Mouse (Mus musculus) hindbrain, embryonic 11.5 days (tissue): ENCODE measurements around the gene Fyco1. TPM values are rescaled to one million over a fixed set of nuclear protein-coding genes. Genes with fewer than 3 reads are reported as not detected.
"Not testable (repeated sequence)": the region's sequence is repeated elsewhere in the genome, so short reads cannot be mapped to it uniquely, and the experiment has no call there.

Experiments
- ATAC-seq: fragments of 200-750 bp; cut with Nextera tagmentation; 2 replicates; pipeline ENCODE4 v1.8.0; 2017; ENCODE audit warnings: mild to moderate bottlenecking, moderate TSS enrichment, moderate library complexity; ENCODE audit not compliant: low FRiP score
- DNase-seq: peaks from one replicate; pipeline ENCODE4 v3.0.0-alpha.2; 2015; ENCODE audit warnings: low spot score
- H3K27ac ChIP-seq: fragments of 300-500 bp; sonication (generic); 2 replicates; pipeline ENCODE4 v1.5.1; 2014; ENCODE audit warnings: mild to moderate bottlenecking, low read depth, low read length
- H3K27me3 ChIP-seq: fragments of 300-500 bp; sonication (generic); 2 replicates; pipeline ENCODE4 v1.6.1; 2014; ENCODE audit warnings: mild to moderate bottlenecking, low read length, moderate library complexity, mixed read lengths; ENCODE audit not compliant: control insufficient read depth, insufficient read depth
- H3K36me3 ChIP-seq: fragments of 300-500 bp; sonication (generic); 2 replicates; pipeline ENCODE4 v1.6.1; 2014; ENCODE audit warnings: mild to moderate bottlenecking, low read length, moderate library complexity, mixed read lengths; ENCODE audit not compliant: control insufficient read depth, insufficient read depth
- H3K4me1 ChIP-seq: fragments of 300-500 bp; sonication (generic); replicated peaks from 2 replicates; pipeline ENCODE4 v1.6.1; 2014; ENCODE audit warnings: low read length, mixed read lengths; ENCODE audit not compliant: control insufficient read depth, insufficient read depth
- H3K4me2 ChIP-seq: fragments of 300-500 bp; sonication (generic); replicated peaks from 2 replicates; pipeline ENCODE4 v1.6.1; 2014; ENCODE audit warnings: mild to moderate bottlenecking, low read depth, low read length
- H3K4me3 ChIP-seq: fragments of 300-500 bp; sonication (generic); 2 replicates; pipeline ENCODE4 v1.5.1; 2014; ENCODE audit warnings: low read depth, low read length
- H3K9ac ChIP-seq: fragments of 300-500 bp; sonication (generic); 2 replicates; pipeline ENCODE4 v1.6.1; 2014; ENCODE audit warnings: low read depth, low read length
- H3K9me3 ChIP-seq: fragments of 300-500 bp; sonication (generic); 2 replicates; pipeline ENCODE4 v1.6.1; 2016; ENCODE audit warnings: low read length; ENCODE audit not compliant: control insufficient read depth
- WGBS: fragments of 180-500 bp; shearing (Covaris S2); extraction: QIAGEN DNeasy Blood & Tissue Kit; methylation state at CpG from one replicate; pipeline ENCODE4 v1.1.7; 2014; 5-methylcytosine and 5-hydroxymethylcytosine counted together
- polyA plus RNA-seq: library from polyadenylated mRNA; unstranded; fragments of >200 nt; fragmentation: Nextera tagmentation; extraction: Ambion mirVana; gene quantifications from 2 replicates; pipeline ENCODE4 v1.2.1, GENCODE M21; 2014

The Fyco1 gene
- polyA plus RNA-seq, 1 experiment from 2014 or later, result 9.5 TPM

- H3K9ac ChIP-seq, H3K9me3 ChIP-seq, H3K27ac ChIP-seq, DNase-seq, H3K36me3 ChIP-seq, H3K4me2 ChIP-seq, H3K4me3 ChIP-seq, H3K4me1 ChIP-seq, H3K27me3 ChIP-seq, ATAC-seq: not testable (repeated sequence)
- 90% methylated on average over 7 of the region's 8 CpGs for WGBS
Observed at GRCm38 (mm10) chr9:123749687-123750086, 102.0 kb downstream of the Fyco1 start.

GRCm38 (mm10) chr9:123740799-123741198 is 110.9 kb downstream of the Fyco1 start:
- Histone ChIP-seq H3K27ac (no peak overlapping the region), H3K4me3 (no peak overlapping the region), H3K36me3 (no peaks in the 10 kb centered on the region), H3K4me2 (no peak overlapping the region), H3K9me3 (no peaks in the 10 kb centered on the region), H3K4me1 (no peaks in the 10 kb centered on the region), H3K9ac (no peak overlapping the region), H3K27me3 (no peaks in the 10 kb centered on the region)
- DNase-seq (no peak), ATAC-seq (no peak)
- WGBS, result 85% methylated on average over 4 of the region's 4 CpGs

Other genes with a start within 250 kb of the Fyco1 start
- gene Slc6a20b, start 219.3 kb downstream of the Fyco1 start, polyA plus RNA-seq, result 0.08 and 0.22 TPM in 2 replicates
- gene Ccr9, start 173.5 kb downstream of the Fyco1 start, polyA plus RNA-seq, result 0.06 and 0.09 TPM in 2 replicates
- gene Slc6a20a, start 173.0 kb downstream of the Fyco1 start, polyA plus RNA-seq, result 0.95 and 1.5 TPM in 2 replicates
- 55.0 and 58.6 TPM in 2 replicates for gene Lztfl1, start 134.2 kb downstream of the Fyco1 start, polyA plus RNA-seq
- gene Cxcr6, start 45.4 kb downstream of the Fyco1 start, polyA plus RNA-seq, result 0.48 TPM in 1 of 2 replicates, not detected in the other
- gene Xcr1, start 10.1 kb upstream of the Fyco1 start, polyA plus RNA-seq, result 0.04 and 0.06 TPM in 2 replicates
- 0.70 and 1.3 TPM in 2 replicates for gene Ccr1, start 116.8 kb upstream of the Fyco1 start, polyA plus RNA-seq
- not detected in 2 replicates for gene Ccr1l1, start 126.5 kb upstream of the Fyco1 start, polyA plus RNA-seq
- gene Ccr3, start 170.1 kb upstream of the Fyco1 start, polyA plus RNA-seq, result 0.14 TPM in 1 of 2 replicates, not detected in the other